Mouse (Mus musculus): Measurements from ENCODE around the gene Gm21962. TPM values are rescaled to one million over a fixed set of nuclear protein-coding genes. Genes with fewer than 3 reads are reported as not detected.
"Not testable (repeated sequence)": the region's sequence is repeated elsewhere in the genome, so short reads cannot be mapped to it uniquely, and the experiment has no call there.

Gene Gm21962
- not detected for polyA plus RNA-seq (2017; shearing (Covaris generic))

GRCm38 (mm10) chr3:137671224-137671623 lies at the start of gene Gm21962:
Gene Gm21962, plus strand, starts transcription at chr3:137671524.
- ATAC-seq = not testable (repeated sequence)

GRCm38 (mm10) chr3:137622091-137622490 lies 49.2 kb upstream of the Gm21962 start:
- no peak for ATAC-seq

- no peak for ATAC-seq
Observed at GRCm38 (mm10) chr3:137622895-137623580, 48.3 kb upstream of the Gm21962 start.

GRCm38 (mm10) chr3:137623581-137624362 lies 47.6 kb upstream of the Gm21962 start:
- no peak for ATAC-seq

- no peak for ATAC-seq
Observed at GRCm38 (mm10) chr3:137625054-137625453, 46.3 kb upstream of the Gm21962 start.

GRCm38 (mm10) chr3:137633726-137634125 lies 37.6 kb upstream of the Gm21962 start:
- no peak for ATAC-seq

- no peak for ATAC-seq
Observed at GRCm38 (mm10) chr3:137636571-137636970, 34.8 kb upstream of the Gm21962 start.

GRCm38 (mm10) chr3:137641238-137641637 lies 30.1 kb upstream of the Gm21962 start:
- no peak for ATAC-seq

GRCm38 (mm10) chr3:137642137-137642536 lies 29.2 kb upstream of the Gm21962 start:
- ATAC-seq = no peak

- no peak for ATAC-seq
Observed at GRCm38 (mm10) chr3:137642568-137642967, 28.8 kb upstream of the Gm21962 start.

- no peak for ATAC-seq
Observed at GRCm38 (mm10) chr3:137644081-137644480, 27.2 kb upstream of the Gm21962 start.

- no peak for ATAC-seq
Observed at GRCm38 (mm10) chr3:137644947-137645346, 26.4 kb upstream of the Gm21962 start.

- ATAC-seq = no peak
Observed at GRCm38 (mm10) chr3:137647427-137648100, 23.8 kb upstream of the Gm21962 start.

- no peak for ATAC-seq
Observed at GRCm38 (mm10) chr3:137649112-137649511, 22.2 kb upstream of the Gm21962 start.

GRCm38 (mm10) chr3:137652853-137653252 lies 18.5 kb upstream of the Gm21962 start:
- no peak for ATAC-seq

- no peak for ATAC-seq
Observed at GRCm38 (mm10) chr3:137680923-137681322, 9.6 kb downstream of the Gm21962 start.

- no peak for ATAC-seq
Observed at GRCm38 (mm10) chr3:137682911-137683806, 11.8 kb downstream of the Gm21962 start.

- no peak for ATAC-seq
Observed at GRCm38 (mm10) chr3:137683807-137684403, 12.6 kb downstream of the Gm21962 start.

GRCm38 (mm10) chr3:137686932-137687331 lies 15.6 kb downstream of the Gm21962 start:
- ATAC-seq = no peak

GRCm38 (mm10) chr3:137691503-137691902 lies 20.2 kb downstream of the Gm21962 start:
- ATAC-seq = no peak

- ATAC-seq = no peak
Observed at GRCm38 (mm10) chr3:137715946-137716345, 44.6 kb downstream of the Gm21962 start.
